Mouse (Mus musculus): ENCODE measurements around the gene Pmp22. TPM values are rescaled to one million over a fixed set of nuclear protein-coding genes. Genes with fewer than 3 reads are reported as not detected.

Pmp22 gene
- polyA plus RNA-seq, 1 experiment = 32.5 TPM

DNA sequence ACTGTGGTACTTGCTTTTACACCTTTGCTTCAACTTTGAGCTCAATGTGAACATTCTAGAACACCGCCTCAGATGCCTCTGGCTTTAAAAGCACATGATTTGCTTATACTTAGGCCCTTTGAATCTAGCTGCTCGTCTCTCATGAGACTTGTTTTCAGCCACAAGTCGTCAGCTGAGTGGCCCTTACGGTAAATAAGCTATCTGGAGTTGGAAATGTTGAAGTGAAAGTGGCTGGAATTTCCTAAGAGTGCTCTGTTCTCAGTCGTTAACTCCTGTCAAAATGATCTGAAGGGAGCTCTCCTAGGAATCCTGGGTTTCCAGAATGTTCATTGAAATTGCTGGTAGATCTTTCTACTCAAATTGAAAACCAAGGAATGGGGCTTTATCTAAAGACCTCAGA, 23.1 kb downstream of the Pmp22 start:
- H3K36me3 ChIP-seq (ENCODE audit: control insufficient read depth, insufficient read depth, low read length) = no peaks in the 10 kb centered on the region
- no peaks in the 10 kb centered on the region for H3K4me1 ChIP-seq (ENCODE audit: control insufficient read depth, insufficient read depth, low read length)
- no peaks in the 10 kb centered on the region for H3K27me3 ChIP-seq (replicated peaks; ENCODE audit: control insufficient read depth, insufficient read depth, low read length)
- no peak overlapping the region for H3K27ac ChIP-seq (ENCODE audit: insufficient read depth, low read depth, low read length)
- 74% methylated on average over 5 of the region's 5 CpGs for WGBS
- H3K4me3 ChIP-seq (ENCODE audit: insufficient read depth, low read depth, low read length) = no peak overlapping the region
- no peak for DNase-seq
- TF ChIP-seq POLR2A (IDR thresholded peaks at IDR 0.05; ENCODE audit: low read depth, low read length) (no peak), CTCF (conservative IDR thresholded peaks at IDR 0.05; ENCODE audit: insufficient read depth, insufficient read length, low read depth, low read length) (no peak)

DNA sequence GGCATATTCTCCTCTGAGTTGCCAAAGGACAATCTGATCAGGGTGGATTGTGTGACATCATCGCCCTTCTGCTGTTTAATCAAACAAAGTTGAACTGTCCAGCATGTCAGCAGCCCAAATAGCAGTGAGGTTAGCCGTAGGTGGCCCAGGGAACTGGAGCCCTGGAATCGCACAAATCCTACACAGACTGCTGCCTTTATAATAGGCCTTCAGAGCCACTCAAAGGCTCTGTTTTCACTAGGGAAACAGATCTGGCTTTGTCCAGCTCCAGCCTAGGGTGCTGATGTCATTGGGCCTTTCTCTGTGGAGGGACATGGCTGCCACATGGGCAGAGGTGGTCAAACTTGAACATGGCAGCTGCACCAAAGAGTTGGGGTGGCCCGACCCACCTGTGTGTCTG, 28.3 kb downstream of the Pmp22 start:
- no peak for DNase-seq
- no peak overlapping the region for H3K27ac ChIP-seq (ENCODE audit: insufficient read depth, low read depth, low read length)
- no peaks in the 10 kb centered on the region for H3K27me3 ChIP-seq (replicated peaks; ENCODE audit: control insufficient read depth, insufficient read depth, low read length)
- 86% methylated on average over 4 of the region's 4 CpGs for WGBS
- no peaks in the 10 kb centered on the region for H3K36me3 ChIP-seq (ENCODE audit: control insufficient read depth, insufficient read depth, low read length)
- TF ChIP-seq POLR2A (IDR thresholded peaks at IDR 0.05; ENCODE audit: low read depth, low read length) = no peak
- no peak for TF ChIP-seq CTCF (conservative IDR thresholded peaks at IDR 0.05; ENCODE audit: insufficient read depth, insufficient read length, low read depth, low read length)
- no peak overlapping the region for H3K4me3 ChIP-seq (ENCODE audit: insufficient read depth, low read depth, low read length)
- no peaks in the 10 kb centered on the region for H3K4me1 ChIP-seq (ENCODE audit: control insufficient read depth, insufficient read depth, low read length)

DNA sequence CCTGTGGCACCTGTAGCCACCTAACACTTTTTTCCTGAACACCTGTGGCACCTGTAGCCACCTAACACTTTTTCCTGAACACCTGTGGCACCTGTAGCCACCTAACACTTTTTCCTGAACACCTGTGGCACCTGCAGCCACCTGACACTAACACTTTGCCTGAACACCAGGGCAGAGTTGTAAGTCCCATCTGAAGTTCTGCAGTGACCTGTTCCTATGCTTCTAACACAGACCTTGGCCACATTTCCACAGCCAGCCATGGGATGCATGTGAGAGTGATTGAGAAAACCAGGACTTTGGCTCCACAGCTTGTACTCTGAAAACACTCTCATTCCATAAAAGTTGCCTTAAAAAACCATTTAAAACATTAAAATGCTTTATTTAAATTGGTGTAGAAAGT, 32.1 kb downstream of the Pmp22 start:
- TF ChIP-seq POLR2A (IDR thresholded peaks at IDR 0.05; ENCODE audit: low read depth, low read length) (no peak), CTCF (conservative IDR thresholded peaks at IDR 0.05; ENCODE audit: insufficient read depth, insufficient read length, low read depth, low read length) (no peak)
- Histone ChIP-seq H3K27ac (ENCODE audit: insufficient read depth, low read depth, low read length) (no peak overlapping the region), H3K36me3 (ENCODE audit: control insufficient read depth, insufficient read depth, low read length) (no peaks in the 10 kb centered on the region), H3K4me1 (ENCODE audit: control insufficient read depth, insufficient read depth, low read length) (no peaks in the 10 kb centered on the region), H3K27me3 (replicated peaks; ENCODE audit: control insufficient read depth, insufficient read depth, low read length) (no peaks in the 10 kb centered on the region), H3K4me3 (ENCODE audit: insufficient read depth, low read depth, low read length) (no peak overlapping the region)
- DNase-seq = no peak

DNA sequence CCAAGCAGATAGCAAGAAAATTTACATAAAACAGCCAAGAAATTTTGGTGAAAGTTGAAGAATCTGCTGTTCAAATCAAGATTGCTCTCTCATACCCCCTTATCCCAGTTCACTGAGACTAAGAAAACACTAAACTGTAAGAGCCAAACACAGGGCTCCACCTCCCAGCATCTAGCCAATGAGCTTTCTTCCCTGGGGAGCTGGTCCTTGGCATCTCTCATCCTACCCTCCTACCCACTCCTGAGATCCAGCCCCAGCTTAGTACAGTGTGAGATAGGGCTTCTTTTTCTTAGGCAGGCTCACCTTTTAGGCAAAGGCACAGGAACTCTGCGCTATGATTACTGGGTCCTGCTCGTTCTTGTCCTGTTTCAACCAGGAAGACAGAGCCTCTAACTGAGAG, 34.0 kb downstream of the Pmp22 start:
- no peak overlapping the region for H3K4me3 ChIP-seq (ENCODE audit: insufficient read depth, low read depth, low read length)
- no peaks in the 10 kb centered on the region for H3K36me3 ChIP-seq (ENCODE audit: control insufficient read depth, insufficient read depth, low read length)
- no peak for DNase-seq
- H3K27ac ChIP-seq (ENCODE audit: insufficient read depth, low read depth, low read length) = no peak overlapping the region
- 80% methylated on average over 2 of the region's 2 CpGs for WGBS
- no peaks in the 10 kb centered on the region for H3K27me3 ChIP-seq (replicated peaks; ENCODE audit: control insufficient read depth, insufficient read depth, low read length)
- no peaks in the 10 kb centered on the region for H3K4me1 ChIP-seq (ENCODE audit: control insufficient read depth, insufficient read depth, low read length)
- TF ChIP-seq POLR2A (IDR thresholded peaks at IDR 0.05; ENCODE audit: low read depth, low read length) = no peak
- TF ChIP-seq CTCF (conservative IDR thresholded peaks at IDR 0.05; ENCODE audit: insufficient read depth, insufficient read length, low read depth, low read length) = no peak

DNA sequence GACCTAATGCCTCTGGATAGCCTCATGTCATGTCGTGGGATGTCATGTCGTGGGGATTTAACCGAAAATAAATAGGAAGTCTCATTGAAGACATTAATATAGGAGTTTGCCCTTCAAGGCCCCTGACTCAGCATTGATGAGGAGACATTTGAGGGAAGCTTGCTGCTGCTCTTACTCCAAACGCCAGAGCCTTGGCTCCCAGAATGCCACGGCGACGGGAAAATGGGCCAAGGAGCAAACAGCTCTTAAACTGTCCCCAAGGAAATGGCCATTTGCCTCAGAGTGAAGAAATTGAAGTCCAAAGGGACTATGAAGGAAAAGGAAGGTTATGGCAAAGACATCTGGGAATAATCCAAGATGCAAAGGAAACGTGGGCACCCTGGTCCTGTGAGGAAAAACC, 34.8 kb downstream of the Pmp22 start:
- 81% methylated on average over 8 of the region's 8 CpGs for WGBS
- TF ChIP-seq POLR2A (IDR thresholded peaks at IDR 0.05; ENCODE audit: low read depth, low read length) = no peak
- no peak for TF ChIP-seq CTCF (conservative IDR thresholded peaks at IDR 0.05; ENCODE audit: insufficient read depth, insufficient read length, low read depth, low read length)
- H3K36me3 ChIP-seq (ENCODE audit: control insufficient read depth, insufficient read depth, low read length) = no peaks in the 10 kb centered on the region
- DNase-seq = peak; percentile 22
- H3K27me3 ChIP-seq (replicated peaks; ENCODE audit: control insufficient read depth, insufficient read depth, low read length) = no peaks in the 10 kb centered on the region
- no peak overlapping the region for H3K27ac ChIP-seq (ENCODE audit: insufficient read depth, low read depth, low read length)
- no peak overlapping the region for H3K4me3 ChIP-seq (ENCODE audit: insufficient read depth, low read depth, low read length)
- H3K4me1 ChIP-seq (ENCODE audit: control insufficient read depth, insufficient read depth, low read length) = no peaks in the 10 kb centered on the region

DNA sequence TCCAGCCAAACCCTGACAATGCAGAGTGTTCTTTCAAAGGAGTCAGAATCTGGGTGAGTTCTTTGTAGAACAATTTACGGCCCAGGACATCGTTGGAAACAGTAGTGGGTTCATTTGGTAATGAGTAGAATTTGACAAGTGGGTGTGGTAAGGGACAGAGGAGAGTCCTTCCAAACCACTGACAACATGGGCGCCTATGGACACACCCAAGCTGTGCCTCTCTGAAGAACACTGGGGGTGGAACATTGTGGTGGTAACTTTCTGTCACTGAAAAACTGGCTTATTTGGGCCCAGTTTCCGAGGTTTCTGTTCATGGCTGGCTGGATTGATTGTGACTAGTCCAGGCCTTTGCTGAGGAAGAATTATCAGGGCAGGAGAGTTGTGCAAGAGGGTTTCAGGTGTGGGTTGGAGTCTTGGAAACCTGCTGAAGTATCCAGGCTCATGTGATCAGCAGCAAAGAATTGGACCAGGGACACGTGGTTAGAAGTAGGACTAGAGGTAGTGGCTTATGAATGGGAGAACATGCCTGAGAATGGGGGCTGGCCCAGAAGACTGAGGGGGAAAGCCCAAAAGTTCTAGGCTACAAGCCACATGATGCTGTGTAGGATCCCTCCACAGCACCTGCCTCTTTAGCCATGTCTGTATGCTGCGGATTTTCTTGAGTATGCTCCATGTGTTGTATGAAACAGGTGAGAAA, 35.4 kb downstream of the Pmp22 start:
- DNase-seq = no peak
- H3K4me3 ChIP-seq (ENCODE audit: insufficient read depth, low read depth, low read length) = no peak overlapping the region
- H3K4me1 ChIP-seq (ENCODE audit: control insufficient read depth, insufficient read depth, low read length) = no peaks in the 10 kb centered on the region; the same call in 1 of the 2 replicates
- H3K36me3 ChIP-seq (ENCODE audit: control insufficient read depth, insufficient read depth, low read length) = no peaks in the 10 kb centered on the region
- H3K27ac ChIP-seq (ENCODE audit: insufficient read depth, low read depth, low read length) = no peak overlapping the region
- WGBS = 78% methylated on average over 6 of the region's 6 CpGs
- no peaks in the 10 kb centered on the region for H3K27me3 ChIP-seq (replicated peaks; ENCODE audit: control insufficient read depth, insufficient read depth, low read length)
- TF ChIP-seq POLR2A (IDR thresholded peaks at IDR 0.05; ENCODE audit: low read depth, low read length) (no peak), CTCF (conservative IDR thresholded peaks at IDR 0.05; ENCODE audit: insufficient read depth, insufficient read length, low read depth, low read length) (no peak)

DNA sequence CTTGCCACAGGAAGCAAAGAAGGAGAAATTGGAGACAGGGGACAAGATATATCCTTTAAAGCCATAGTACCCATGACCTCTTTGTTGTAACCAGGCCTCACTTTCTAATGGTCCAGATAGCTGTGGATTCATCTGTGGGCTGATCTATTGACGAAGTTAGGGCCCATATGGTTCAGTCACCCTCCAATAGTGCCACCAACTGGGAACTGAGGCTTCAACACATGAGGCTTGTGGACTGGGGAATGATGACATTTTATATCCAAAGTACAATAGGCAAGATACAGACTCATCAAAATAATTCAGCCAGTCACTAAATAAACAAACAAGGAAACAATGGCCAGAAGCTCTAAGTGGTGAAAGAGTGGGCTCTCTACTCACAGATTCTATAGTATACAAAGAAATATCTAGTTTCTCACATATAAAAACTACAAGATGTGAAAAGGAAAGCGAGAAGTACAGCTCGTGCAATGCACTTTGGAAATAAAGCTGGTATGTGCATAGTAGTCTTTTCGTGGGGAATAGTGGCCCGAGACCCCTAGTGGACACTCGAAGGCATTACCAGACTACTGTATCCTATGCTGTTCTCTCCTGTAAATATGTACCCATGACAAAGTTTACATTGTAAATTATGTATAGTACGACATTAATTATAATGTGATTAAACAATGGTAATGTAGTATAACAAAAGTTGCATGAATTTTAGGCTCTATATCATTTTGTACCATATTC, 36.1 kb downstream of the Pmp22 start:
- Histone ChIP-seq H3K4me3 (ENCODE audit: insufficient read depth, low read depth, low read length) (no peak overlapping the region), H3K27me3 (replicated peaks; ENCODE audit: control insufficient read depth, insufficient read depth, low read length) (no peaks in the 10 kb centered on the region), H3K27ac (ENCODE audit: insufficient read depth, low read depth, low read length) (no peak overlapping the region), H3K4me1 (ENCODE audit: control insufficient read depth, insufficient read depth, low read length) (no peaks in the 10 kb centered on the region; the same call in 1 of the 2 replicates), H3K36me3 (ENCODE audit: control insufficient read depth, insufficient read depth, low read length) (no peaks in the 10 kb centered on the region)
- TF ChIP-seq POLR2A (IDR thresholded peaks at IDR 0.05; ENCODE audit: low read depth, low read length) (no peak), CTCF (conservative IDR thresholded peaks at IDR 0.05; ENCODE audit: insufficient read depth, insufficient read length, low read depth, low read length) (peak; percentile 52)
- WGBS = 51% methylated on average over 7 of the region's 7 CpGs
- DNase-seq = peak; percentile 26

Data from kidney, adult 2 months (tissue).